Mouse (Mus musculus): Measurements from ENCODE around the gene Hilpda. TPM values are rescaled to one million over a fixed set of nuclear protein-coding genes. Genes with fewer than 3 reads are reported as not detected.

Gene Hilpda
- 1 to 10 TPM; 9.0 to 9.6 TPM for total RNA-seq (2021)

DNA sequence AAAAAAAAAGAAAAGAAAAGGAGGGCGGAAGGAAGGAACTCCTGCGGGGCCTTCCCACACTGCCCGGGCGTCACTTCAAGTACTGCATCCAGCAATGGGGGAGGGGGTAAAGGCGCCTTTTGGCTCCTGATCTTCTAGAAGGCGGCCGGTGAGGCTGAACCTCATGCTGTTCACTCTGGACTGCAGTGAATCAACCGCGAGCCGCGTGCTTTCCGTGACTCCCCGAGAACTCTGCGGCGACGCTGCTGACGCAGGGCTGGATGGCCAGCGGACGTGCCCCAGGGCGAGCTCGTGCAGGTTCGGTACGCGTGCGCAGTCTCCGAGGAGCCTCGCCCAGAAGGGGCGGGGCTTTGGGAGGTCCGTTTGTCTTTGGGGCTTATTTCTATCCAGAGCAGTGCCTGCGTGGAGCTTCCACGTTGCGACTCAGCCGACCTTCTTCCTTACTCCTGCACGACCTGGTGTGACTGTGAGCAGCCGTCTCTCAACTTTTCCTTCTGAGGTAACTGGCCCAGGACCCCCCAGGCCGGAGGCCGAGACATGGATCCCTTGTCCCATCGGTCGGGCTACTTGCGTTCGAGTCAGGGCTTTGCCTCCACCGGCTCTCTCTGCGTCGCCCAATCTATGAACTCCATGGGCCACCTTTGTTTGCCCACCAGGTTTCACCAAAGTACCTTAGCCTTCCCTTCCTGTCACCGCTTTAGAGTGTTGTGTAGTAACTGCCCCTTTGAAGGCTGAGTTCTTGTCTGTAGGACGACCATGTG lies at the start of gene Hilpda:
Hilpda (plus strand) TSS at position 177 of the 761 bp plus-strand sequence.
- peak; percentile 93 for DNase-seq

DNA sequence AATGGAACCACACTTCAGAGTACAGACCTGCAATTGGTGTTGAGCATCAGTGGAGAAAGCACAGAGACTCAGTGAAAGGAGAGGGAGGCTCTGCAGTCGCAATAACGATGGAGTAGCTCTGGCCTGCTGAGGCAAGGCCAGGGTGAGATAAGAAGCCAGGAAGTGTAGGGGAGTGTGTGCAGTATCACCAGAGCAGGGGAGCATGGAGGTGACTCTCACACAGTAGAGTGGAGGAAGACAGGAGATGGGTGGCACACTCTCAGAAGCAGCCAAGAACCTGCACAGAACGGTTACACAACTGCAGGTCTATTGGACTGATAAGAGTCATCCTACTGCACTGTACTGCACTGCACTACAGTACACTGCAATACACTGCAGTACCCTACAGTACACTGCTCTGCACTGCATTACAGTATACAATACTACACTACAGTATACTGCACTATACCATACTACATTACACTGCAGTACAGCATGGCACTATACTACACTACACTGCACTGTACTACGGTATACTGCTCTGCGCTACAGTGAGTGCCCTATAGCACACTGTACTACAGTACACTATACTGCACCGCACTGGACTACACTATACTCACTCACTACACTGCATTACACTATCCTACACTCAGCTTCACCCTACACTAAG lies 42.9 kb upstream of the Hilpda start:
- no peak for DNase-seq

DNA sequence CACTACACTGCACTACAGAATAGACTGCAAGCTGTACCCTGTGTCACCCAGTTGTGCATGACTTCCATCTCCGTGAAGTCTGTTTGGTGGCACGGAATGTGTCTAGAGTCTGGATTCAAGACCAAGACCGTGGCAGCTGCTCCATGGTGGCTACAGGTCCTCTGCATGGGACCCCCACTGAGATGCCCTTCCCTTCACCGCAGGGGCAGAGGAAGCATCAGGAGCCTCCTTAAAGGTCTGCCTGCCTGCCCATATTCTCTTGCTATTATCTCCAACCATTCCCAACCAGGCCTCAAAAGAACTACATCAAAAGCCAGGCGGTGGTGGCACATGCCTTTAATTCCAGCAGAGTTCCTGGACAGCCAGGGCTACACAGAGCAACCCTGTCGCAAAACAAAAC lies 41.9 kb upstream of the Hilpda start:
- no peak for DNase-seq

DNA sequence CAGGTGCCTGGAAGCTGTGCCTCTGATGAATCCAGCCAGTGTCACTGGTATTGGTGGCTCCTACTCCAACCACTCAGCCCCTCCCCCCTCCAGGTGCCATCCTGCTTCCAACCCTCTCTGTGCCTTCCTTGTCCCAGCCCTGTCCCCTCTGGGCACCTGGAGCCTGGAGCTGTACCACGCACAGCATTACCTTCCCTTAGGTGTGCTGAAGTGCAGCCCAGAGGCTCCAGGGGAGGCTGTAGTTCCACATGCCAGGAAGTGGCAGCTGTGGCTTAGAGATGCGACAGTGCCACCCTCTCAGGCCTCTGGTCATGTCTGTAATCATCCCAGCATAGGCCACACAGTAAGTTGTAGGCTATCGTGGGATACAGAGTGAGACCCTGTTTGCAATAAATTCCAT lies 40.5 kb upstream of the Hilpda start:
- DNase-seq, result no peak

DNA sequence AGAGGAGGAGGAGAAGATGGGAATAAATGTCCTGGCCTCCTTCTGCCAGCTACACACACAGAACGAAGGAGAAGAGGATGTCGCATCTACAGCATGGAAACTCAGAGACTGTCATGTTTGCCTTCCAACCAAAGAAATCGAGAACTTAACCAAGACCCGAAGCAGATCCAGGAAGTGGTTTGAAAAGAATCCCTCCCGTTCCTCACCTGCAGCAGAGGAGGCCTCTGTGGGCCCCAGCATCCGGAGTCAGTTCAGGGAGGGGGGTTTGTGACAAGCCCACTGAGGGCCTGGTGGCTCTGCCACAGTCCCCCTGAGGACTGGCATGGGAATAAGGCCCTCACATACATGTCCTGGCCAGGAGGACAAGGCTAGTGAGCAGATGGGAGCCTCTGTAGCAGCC lies 40.0 kb upstream of the Hilpda start:
- no peak for DNase-seq

DNA sequence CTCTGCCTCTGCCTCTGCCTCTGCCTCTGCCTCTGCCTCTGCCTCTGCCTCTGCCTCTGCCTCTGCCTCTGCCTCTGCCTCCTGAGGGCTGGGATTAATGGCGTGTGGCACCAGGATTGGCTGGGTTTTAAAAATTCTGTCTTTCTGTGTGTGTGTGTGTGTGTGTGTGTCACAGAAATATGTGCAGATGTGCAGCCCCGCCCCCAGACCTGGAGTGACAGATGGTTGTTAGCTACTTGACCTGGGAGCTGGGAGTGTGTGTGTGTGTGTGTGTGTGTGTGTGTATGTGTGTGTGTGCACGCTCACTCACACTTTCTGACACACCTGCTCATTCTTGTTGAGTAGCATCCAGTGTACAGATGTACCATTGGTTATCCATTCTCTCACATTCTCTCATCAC lies 38.6 kb upstream of the Hilpda start:
- no peak for DNase-seq

DNA sequence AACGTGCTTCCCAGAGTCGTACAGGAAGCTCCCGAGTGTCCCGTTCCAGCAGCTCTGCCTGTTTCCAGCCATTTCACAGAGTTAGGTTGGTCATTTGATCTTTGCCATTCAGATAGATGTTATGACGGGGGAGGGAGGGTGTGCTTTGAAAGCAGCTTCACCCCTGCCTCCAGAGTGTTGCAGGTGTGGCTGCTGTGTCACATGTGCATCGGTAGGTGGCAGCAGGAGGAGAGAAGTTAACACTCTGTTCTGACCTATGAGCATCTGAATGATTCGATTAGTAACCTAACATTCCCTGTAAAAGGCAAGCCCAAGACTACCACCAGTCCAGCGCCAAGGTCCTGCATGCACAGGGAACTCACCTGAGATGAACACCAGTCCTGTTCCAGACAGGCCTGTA lies 38.0 kb upstream of the Hilpda start:
- peak; percentile 19 for DNase-seq

DNA sequence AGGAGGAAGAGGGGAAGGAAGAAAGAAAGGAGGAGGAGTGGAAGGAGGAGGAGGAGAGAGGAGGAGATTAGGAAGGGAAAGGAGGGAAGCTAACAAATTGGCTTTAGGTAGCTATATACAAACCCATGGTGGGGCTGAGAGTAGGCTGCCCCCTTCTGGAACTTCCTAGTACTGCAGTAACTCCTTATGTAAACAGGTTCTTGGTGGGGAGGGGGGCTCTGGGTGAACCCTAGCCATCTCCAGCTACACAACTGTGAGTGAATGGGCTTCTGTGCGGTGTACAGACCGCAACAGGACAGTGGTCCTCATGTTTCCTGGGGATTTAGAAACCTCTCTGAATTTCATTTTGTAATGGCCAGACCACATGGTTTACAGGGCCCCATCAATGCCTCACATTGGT lies 31.5 kb upstream of the Hilpda start:
- DNase-seq, result peak; percentile 66

DNA sequence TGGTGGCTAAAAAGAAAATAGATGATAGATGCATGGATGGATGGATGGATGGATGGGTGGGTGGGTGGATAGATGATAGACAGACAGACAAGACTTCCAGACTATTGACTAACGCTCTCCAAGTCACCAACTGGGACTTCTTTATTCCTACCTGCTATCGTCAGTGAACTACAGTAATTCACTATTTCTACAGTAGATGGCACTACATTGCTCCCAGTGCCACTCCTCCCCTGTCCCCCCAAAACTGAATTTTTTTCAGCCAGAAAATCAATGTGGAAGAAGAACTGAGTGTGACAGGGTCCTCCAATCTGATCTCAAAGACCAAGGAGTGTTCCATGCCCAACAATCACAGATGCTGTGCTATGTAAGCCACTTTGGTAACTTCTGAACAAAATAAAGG lies 30.6 kb upstream of the Hilpda start:
- no peak for DNase-seq

DNA sequence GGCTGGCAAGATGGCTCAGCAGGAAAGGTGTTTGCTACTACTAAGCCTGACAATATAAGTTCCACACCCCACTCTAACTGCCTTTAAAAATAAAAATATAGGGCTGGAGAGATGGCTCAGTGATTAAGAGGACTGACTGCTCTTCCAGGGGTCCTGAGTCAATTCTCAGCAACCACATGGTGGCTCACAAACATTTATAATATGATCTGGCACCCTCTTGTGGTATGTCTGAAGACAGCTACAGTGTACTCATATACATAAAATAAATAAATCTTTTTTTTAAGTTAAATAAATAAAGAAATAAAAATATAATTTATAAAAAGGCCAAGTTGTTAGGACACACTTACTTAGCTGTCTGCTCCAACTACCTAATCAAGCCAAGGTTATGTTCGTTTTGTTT lies 30.0 kb upstream of the Hilpda start:
- no peak for DNase-seq

DNA sequence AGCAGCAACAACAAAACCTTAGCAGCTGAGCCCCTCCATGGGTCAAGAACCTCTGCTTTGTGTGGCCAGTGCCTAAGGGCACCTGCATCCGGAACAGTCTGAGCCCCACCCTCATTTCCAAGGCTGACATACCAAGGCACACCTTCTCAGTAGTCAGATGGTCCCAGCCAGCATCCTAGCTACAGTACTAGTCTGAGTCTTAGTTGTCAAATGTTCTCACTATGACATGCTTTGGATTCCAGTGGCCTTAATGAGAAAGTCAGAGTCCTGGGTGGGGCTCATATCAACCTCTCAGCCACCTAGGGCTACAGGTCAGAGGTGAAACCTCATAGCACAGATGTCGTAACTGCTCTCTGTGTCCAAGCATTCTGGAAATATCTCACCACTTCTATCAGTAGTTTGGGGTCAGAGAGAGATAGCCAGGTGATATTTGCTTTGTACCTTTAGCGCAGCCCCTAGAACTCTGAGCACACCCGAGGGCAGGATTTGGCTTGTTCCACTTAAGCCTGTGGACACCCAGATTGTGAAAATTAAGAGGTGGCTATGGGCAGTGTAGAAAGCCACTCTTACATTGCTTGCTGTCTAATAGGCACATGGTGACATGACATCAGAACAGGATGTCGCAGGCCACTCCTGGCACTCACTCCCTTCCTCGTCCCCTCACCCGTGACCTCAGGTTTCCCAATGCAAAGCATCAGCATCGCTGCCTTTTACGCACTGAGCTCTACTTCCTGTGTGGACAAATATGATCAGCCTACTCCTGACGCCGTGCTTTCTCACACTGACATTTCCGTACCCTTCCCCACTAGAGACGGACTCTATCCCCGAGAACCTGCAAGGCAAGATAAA lies 26.8 kb upstream of the Hilpda start:
- DNase-seq, result no peak

DNA sequence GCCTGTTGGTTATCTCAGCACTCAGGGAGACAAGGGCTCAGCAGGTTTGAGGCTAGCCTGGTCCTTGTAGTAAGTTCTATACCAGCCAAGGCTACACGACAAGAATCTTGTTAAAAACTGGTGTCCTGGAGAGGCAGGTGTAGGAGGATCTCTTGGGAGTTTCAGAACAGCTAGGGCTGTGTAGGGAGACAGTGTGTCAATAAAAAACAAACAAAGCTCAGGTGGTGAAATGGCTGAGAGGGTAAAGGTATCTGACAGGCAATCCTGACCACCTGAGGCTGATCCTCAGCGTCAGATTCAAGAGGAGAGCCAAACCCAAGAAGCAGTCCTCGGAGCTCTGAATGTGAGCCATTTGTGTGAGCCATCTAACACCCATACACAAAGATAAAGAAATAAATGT lies 26.1 kb upstream of the Hilpda start:
- no peak for DNase-seq

DNA sequence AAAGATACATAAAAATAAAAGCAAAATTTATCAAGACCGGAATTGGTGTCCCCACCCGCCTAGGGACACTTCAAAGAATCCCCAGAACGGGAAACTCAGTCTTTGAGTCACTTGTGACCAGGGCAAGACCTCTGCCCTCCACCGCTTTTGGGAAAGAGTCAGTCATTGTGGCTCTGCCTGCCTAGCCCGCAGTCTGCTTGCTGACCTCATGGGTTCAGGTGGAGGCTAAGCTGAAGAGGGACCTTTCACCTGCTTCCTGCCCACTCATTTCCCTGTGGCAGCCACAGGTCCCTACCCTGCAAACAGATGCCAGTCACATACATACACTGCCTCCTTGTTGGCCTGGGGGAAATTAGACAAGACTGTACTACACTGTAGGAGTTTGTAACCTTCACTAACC lies 25.7 kb upstream of the Hilpda start:
- DNase-seq, result no peak

DNA sequence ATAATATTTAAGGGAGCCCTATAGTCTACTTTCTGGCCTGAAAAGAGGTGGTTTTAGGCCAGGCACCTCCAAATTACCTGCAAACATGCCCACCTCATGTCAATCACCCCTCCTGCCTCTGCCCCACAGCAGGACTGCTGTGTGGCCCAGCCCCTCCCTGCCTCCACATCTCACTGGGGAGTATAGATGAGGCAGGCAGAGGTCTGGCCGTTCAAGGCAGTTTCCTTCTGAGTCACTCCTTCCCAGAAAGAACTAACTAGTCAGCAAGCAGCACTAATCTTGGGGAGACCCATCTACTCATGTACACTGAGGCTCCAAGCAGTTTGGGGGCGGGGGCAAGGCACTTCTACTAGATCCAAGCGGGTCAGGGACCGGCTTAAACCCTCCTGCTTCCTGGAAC lies 25.2 kb upstream of the Hilpda start:
- DNase-seq, result no peak

DNA sequence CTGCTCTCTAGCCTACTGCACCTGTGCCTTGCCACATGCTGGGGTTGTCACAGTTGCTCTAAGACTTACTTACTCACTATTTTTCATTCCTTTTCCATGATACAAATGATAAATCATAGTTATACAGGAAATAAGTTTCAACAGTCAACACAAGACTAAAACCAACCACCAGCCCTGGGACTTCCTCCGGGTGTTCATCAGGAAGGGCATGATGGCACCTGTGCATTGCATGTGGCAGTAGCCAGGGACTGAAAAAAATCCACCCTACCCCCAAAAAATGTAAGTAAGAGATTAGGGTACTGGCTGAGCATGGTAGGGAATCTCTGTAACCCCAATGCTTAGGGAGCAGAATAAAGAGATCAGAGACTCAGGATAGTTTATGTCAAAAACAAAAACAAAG lies 12.9 kb upstream of the Hilpda start:
- DNase-seq, result no peak

DNA sequence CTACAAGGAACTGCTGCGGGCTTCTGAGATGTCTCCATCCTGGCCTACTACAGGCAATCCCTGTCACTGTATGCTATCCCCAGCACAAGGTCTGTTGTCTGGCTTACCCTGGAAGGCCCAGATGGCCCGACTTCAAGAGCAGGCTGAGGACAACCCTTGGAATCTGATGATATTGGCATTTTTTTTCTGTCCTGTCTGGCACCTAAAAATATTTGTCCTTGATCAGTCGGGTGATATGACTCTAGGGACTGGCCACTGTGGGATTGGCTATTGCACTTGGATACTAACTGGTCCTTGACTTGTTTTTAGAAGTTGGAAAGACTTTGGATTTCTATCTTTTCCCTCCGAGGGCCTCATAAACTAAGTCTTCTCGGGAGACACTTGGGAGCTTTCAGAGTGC lies 10.5 kb upstream of the Hilpda start:
- DNase-seq, result no peak

DNA sequence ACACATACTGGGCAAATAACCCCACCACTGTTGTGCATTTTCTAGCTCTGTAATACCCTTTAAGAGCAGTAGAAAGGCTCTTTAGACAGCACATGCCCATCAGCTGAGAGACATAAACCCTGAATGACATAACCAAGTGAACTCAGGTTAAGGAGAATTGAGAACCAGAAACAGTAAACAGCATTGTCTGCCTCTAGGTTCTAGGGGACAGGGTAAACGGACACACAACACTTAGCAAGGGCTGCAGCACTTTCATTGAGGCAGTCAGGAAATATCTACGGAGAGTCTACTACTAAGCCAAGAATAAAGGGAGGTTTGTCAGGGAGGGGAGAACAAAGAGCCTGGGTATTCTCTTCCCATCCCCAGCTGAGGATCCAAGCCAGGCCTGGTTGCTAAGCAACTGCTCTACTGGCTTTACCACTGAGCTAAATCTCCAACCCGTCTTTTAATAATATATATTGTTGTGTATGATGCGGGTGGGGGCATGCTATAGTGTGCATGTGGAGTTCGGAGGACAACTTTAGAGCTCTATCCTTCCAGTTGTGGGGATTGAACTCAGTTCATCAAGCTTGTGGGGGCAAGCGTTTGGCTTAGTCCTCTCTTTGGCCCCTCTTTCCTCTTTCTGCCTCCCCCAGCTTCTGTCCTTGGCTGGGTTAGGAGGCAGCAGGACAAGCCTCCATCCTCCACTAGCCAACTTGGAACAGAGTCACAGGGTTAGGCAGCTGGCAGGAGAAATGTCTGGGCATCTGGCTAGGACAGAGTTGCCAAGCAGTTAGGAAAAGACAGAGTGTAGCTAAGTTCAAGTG lies 8.4 kb upstream of the Hilpda start:
- peak; percentile 42 for DNase-seq

DNA sequence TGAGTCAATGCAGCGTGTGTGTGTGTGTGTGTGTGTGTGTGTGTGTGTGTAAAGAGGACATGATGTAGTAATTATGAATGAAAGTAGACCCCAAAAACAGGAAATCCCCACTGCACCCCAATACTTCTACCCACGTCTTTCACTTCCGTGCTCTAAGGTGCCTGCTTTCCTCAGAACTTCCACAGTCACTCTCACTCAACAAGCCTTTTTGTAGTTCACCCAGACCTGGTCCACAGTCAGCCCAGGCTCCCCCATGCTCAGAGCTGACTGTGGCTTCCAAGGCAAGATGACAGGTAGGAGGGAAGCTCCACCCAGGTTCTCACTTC lies 7.9 kb upstream of the Hilpda start:
- no peak for DNase-seq

DNA sequence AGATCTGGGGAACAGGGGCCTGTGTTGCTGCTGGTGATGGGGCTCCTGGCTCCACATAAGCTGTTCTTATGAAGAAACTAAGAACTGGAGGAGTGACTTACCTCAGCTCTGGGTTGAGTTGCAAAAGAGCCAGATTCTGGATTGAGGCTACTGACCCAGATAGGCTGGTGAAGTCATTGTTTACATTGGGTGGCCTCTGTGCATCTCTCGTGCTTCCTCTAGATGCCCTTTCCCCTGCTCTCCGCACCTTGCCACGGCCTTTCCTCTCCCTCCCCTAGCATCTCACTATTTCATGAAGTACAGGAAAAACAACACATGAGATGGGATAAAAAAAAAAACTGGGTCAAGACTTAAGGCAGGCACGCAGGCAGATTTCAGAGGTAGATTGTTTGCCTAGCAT lies 5.4 kb upstream of the Hilpda start:
- DNase-seq, result no peak

DNA sequence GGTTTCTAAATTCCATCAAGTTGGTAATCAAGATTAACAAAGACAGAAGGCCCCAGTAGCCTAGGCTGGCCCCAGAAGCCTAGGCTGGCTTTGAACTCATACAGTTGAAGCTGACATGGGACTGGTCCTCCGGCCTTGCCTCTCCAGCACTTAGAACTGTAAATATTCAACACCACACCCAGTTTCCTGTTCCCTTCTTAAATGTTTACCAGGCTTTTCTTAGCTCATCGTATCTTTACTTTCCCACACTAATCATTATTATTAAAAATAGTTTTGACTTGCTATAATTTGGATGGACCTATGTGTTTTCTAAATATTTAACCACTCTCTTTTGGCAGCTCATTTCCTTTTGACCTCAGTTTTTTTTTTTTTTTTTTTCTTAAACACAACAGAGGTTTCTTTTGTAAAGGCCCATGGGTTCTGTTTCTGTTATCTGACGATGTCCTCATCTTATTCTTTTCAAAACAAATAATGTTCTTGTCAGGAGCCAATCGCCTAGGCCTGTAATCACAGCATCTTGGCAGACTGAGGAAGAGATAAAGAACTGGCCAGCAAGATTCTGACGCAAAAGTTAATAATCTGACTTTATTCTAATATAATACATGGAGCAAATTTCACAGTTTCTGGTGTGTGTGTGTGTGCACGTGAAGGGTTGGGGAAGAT lies 3.2 kb upstream of the Hilpda start:
- no peak for DNase-seq

DNA sequence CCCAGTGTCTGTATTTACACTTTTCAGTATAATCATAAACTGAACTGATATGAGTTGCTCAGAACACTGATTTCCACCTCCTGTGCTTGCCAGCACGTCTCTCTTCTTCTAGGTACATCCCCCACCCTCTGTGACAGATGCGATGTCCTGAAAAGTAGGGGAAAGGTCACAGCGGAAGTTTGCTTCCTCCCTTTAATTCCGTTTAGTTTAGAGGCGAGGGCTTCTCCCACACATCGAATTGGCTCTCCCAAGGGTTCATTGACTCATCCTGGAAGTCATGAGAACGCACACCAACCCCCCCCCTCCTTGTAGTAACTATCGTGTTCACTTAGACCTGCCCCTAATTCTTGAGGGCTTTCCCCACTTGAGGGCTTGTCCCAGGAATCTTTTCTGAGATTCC lies 1.3 kb upstream of the Hilpda start:
- DNase-seq, result peak; percentile 49

DNA sequence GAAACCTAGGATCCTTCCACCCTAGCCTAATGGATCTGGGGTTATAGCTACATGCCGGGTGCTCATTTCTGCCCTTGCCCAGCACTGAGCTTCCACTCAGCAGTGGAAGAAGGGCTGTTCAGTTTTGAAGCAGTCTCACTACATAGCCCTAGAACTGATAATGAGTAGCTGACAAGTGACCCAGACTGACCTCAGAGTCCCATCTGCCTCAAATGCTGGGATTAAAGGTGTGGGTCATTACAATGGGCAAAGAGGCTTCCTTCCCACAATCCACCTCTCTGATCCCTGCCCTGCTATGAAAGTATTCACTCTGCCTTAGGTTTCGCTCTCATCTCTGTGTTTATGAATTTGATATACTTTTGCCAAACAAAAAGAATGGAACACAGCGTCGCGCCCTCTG lies 4.5 kb downstream of the Hilpda start:
- DNase-seq, result no peak
